Mouse (Mus musculus): ENCODE results near the gene Tmem102.

Tmem102 gene

DNA sequence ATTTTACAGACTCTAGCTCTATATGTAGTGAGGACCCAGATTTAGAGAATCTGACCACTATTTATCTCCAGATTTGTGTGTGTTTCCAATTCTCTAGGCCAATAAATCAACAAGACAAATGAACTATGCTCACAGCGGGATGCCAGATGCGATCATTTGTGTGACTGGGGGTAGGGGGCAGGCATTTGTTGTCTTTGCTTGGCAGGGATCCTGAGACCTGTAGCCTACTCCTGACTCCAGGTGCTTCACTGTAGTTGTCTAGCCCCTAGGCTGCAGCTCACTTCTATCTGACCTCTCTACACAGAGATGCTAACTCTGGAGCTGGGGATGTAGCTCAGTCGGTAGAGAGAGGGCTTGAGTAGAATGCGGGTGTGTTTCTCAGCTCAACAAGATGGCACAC, 23.6 kb downstream of the Tmem102 start:
- DNase-seq = no peak

DNA sequence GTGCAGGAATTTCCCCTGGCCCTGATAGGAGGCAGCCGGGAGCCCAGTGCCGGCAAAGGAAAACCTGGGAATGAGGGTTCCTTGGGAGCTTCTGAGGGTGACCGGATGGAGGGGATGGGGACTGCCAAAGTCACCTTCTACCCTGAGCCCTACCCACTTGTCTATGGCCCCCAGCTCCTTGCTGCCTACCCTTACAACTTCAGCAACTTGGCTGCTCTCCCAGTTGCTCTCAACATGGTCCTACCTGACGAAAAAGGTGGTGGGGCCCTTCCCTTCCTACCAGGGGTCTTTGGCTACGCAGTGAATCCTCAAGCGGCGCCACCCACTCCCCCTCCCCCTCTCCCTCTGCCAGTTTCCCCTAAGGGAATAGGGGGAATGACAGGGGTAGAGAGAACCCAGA, 26.4 kb downstream of the Tmem102 start:
- DNase-seq = no peak

DNA sequence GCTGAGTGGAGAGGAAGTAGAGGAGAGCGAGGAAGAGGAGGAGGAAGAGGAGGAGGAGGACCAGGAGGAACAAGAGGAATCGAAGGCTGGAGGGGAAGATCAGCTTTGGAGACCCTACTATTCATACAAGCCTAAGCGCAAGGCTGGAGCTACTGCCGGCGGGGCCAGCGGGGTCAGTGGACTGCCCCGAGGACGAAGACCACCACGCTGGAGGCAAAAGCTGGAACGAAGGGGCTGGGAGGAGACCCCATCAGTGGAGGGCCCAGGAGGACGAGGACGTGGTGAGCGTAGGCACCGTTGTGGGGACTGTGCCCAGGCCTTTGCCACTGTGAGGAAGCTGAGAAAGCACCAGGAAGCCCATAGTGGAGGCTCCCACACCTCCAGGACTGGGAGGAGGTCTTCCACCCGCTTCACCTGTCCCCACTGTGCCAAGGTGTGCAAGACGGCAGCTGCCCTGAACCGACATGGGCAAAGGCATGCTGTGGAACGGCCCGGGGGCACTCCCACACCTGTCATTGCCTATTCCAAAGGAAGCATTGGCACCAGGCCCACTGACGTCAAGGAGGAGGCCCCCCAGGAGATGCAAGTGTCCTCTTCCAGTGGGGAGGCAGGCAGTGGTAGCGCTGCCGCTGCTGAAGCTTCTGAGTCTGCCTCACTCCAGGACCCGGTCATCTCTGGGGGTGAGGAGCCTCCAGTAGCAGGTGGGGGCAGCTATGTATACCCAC, 27.0 kb downstream of the Tmem102 start:
- no peak for DNase-seq

DNA sequence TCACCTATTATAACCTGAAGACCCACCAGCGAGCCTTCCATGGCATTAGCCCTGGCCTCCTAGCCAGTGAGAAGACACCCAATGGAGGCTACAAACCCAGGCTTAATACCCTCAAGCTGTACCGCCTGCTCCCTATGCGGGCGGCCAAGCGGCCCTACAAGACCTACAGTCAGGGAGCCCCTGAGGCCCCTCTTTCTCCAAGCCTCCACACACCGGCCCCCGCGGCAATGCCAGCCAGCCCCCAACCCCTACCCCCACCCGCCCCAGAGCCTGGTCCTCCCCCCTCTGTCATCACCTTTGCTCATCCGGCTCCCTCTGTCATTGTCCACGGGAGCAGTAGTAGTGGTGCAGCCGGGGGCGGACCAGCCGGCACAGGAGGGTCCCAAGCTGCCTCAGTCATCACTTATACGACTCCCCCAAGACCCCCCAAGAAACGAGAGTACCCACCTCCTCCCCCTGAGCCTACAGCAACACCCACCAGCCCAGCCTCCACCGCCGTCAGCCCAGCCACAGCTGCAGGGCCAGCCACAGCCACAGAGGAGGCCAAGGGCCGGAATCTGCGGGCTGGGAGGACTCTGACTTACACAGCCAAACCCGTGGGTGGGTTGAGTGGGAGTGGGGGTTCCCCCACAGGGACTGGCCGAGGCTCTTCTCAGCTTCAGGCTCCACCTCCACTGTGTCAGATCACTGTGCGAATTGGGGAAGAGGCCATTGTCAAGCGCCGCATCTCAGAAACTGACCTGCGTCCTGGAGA, 27.7 kb downstream of the Tmem102 start:
- DNase-seq = no peak

DNA sequence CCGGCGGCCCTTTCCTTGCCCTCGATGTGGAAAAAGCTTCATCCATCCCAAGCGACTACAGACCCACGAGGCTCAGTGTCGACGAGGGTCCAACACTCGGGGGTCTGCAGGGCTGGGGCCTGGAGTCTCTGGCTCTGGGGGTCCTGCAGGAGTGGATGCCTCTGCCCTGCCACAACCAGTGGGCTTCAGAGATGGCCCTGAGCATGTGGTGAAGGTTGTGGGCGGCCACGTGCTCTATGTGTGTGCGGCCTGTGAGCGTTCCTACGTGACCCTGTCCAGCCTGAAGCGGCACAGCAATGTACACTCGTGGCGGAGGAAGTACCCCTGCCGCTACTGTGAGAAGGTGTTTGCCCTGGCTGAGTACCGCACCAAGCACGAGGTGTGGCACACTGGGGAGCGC, 28.9 kb downstream of the Tmem102 start:
- no peak for DNase-seq

DNA sequence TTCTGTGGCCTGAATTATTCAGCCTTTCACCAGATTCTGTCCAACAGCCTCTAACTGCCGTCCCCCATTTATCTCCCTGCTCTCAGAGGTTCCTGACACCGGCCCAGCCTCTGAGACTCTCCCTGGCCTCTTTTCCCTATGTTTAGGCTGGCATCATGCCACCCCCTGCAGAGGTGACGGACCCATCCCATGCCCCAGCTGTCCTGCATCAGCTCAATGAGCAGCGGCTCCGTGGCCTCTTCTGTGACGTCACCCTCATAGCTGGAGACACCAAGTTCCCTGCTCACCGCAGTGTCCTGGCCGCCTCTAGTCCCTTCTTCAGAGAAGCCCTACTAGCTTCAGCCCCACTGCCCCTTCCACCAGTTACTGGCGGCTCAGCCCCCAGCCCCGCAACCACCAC, 29.7 kb downstream of the Tmem102 start:
- no peak for DNase-seq

DNA sequence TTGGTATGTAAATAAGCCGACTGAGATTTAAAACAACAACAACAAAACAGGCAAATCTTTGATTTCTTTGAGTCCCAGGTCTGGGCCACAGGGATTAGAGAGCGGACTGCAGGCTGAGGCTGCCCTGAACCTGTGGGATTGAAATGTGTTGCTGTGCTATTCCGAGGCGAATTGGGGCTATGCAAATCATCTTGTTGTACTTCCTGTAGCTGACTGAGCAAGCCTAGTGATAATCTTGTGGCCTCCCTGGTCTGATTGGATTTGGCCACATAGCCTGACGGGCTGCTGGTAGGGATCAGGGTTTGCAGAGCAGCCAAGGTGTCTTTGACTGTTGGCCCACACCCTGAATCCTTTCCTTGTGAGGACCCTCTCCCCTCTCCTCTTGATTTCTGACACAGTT, 30.5 kb downstream of the Tmem102 start:
- no peak for DNase-seq

DNA sequence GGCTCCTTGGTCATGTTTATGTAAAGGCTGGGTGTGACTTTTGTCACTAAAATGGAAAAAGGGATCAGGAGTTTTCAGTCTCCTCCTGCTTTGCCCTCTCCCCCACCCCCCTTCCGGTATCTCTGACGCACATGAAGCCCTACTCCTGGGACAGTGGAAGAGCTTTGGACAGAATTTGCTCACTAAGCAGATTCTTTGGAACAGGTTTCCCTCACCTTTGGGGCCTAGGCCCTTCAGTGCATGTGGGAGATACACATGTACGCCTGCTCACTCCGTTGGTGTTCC, 37.9 kb downstream of the Tmem102 start:
- peak; percentile 19 for DNase-seq

DNA sequence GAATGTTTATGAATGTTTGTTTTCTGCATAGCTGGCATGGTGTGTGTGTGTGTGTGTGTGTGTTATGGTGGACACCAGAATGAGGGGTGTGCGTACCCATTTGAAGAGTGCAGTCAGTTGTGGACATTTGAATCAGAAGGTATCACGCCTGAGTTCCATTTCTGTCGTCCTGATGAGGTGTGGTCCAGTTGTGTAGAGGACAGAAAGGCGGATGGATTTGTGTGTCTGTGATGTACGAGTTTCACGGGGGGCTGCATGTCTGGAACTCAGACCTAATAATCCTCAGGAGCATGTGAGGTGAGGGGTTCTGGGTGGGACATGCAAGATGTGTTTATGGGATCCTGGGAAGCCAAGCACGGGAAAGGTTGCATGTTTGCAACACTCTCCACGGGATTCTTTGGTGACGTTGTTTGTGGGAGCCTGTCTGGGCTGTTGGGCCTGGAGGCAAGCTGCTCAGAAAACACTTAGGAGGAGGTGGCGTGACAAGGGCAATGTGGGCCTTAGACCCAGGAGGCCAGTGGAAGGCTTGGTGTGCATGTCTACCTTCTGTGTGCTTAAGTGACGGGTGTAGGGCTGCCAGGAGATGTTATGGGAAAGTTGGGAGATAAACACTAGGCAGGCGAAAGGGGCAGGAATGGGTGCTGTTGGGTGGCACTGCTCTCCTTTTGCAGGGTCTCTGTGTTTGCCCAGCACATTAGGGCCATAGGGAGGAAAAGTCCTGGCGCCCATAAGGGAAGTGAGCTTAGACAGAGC, 38.4 kb downstream of the Tmem102 start:
- DNase-seq = peak; percentile 20

DNA sequence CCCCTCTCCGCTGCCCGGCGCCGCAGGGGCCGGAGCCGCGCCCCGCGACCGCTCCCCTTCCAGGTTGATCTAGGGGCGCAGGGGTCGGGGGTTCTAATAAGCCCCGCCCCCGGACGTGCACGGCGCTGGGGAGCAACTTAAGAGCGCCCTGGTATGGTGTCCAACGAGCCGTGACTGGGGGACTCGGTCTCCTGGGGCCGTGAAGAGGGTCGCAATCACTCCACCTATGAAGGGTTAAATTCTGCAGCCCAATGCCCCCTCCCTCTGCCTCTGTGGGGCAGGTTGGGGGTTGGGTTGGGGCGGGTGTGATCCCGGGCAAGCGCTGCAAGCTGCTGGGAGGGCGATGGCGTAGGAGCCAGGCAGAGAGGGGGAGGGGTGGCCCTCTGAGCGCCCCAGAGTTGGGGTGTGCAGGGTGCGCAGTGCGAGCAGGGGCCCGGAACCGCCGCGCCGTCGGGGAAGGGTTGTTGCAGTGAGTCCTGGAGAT, 39.3 kb downstream of the Tmem102 start:
- DNase-seq = peak; percentile 68

DNA sequence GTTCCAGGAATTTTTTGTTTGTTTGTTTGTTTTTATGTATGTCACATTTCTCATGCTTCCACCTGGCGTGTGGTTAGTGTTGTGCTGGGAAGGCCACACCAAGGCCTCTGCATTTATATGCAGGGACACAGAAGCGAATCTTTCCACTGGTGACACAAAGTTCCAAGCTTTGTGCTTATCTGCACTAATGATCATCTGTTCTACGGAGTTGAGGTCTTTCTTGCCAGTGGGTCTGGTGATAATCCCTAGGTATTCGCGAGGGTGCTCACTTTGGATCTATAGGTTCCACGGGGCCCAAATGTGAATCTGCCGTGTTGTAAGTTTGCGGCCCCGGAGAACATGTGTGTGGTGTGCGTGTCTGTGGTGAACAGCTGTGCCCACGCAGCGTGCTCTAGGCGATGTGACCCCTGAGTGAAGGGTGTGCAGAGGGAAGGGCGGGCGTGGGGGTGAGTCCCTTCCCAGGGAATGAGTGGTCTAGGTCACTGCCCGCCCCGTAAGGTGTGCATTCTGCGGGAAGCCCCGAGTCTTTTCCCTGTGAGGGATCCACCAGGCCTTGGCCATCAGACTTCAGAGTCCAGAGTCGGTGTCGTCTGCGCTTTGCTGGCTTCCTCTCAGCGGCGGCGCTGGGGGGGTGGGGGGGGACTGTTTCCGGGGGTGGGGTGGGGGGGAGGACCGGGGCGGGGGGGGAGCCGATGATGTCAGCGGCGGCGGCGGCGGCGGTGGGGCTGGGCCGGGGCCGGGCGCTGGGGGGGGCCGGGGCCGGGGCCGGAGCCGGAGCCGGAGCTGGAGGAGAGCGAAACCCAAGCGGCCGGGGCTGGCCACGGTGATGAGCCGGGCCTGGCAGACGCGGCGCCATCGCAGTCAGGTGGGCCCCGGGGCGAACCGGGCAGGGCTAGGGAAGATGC, 40.0 kb downstream of the Tmem102 start, which contains the start of gene Zbtb4:
Gene Zbtb4 (plus strand): TSS at position 692 of the 905 bp plus-strand sequence.
- peak; percentile 49 for DNase-seq

DNA sequence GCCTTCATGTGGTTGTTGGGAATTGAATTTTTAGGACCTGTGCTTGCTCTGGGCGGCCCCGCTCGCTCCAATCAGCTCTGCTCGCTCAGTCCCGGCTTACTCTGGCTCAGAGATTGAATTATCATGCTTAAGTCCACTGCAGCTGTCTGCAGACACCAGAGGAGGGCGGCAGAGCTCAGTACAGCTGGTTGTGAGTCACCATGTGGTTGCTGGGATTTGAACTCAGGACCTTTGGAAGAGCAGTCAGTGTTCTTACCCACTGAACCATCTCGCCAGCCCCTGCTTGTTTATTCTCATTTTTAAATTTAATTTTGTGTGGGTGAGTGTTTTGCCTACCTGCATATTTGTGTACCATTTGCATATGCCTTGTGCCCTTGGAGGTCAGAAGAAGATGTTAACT, 41.9 kb downstream of the Tmem102 start:
- no peak for DNase-seq

DNA sequence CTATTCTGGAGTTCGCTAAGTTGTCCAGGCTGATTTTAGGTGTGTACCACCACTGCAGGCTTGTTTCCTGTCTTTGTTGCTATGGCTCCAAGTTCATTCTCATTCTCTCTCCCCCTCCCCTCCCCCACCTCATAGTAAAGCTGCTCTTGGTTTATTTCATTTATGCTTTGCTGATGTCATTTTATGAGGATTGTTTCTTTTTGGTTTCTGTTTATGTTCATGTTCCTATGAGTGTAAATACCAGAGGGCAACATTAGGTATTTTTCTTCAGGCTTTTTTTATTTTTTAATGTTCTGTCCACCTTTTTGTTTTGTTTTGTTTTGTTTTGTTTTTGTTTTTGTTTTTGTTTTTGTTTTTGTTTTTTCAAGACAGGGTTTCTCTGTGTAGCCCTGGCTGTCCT, 43.6 kb downstream of the Tmem102 start, which contains the start of gene Slc35g3:
Gene Slc35g3 (minus strand): TSS at position 101 of the 400 bp plus-strand sequence.
- DNase-seq = no peak

DNA sequence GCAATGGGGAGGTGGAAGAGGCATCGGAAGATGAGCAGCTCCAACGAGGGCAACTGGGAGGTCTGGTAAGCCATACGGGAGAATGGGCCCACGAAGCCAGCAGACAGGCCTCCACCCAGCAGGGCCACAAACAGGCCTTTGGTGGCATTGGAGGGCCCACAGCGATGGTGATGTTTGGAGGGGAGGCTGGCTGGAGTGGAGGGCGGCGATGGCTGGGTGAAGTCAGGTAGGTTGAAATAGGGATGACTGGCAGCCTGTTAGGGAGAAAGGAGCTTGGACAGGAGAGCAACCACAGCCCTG, 44.6 kb downstream of the Tmem102 start:
- DNase-seq = no peak

DNA sequence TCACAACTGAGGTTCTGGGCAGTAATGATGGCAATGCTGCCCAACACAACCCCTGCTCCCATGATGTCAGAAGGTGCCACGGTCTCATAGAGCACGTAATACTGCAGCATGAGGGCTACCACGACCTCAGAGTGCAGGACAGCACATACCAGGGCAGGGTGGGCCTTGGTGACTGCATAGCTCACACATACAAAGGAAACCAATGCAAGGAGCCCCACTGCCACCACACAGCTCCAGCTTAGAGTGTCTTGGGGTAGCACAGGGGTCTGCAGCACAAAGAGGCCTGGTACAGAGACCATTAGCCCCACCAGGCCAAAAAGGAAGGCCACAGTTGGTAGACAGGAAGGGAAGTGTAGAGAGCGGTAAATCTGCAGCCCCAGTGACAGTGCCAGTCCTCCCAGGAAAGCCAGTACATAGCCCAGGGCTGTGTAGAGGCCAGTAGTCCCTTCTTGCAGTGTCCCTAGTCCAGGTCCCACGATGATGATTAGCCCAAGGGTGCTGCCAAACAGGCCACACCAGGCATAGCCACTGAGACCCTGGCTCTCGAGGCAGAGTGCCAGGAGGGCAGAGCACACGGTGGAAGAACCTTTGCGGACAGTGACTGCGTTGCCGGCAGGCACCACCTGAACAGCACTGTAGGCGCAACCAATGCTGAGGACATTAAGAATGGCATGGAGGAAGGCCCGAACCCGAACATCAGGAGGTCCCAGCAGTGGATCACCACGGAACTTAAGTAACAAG, 45.1 kb downstream of the Tmem102 start:
- DNase-seq = peak; percentile 28

DNA sequence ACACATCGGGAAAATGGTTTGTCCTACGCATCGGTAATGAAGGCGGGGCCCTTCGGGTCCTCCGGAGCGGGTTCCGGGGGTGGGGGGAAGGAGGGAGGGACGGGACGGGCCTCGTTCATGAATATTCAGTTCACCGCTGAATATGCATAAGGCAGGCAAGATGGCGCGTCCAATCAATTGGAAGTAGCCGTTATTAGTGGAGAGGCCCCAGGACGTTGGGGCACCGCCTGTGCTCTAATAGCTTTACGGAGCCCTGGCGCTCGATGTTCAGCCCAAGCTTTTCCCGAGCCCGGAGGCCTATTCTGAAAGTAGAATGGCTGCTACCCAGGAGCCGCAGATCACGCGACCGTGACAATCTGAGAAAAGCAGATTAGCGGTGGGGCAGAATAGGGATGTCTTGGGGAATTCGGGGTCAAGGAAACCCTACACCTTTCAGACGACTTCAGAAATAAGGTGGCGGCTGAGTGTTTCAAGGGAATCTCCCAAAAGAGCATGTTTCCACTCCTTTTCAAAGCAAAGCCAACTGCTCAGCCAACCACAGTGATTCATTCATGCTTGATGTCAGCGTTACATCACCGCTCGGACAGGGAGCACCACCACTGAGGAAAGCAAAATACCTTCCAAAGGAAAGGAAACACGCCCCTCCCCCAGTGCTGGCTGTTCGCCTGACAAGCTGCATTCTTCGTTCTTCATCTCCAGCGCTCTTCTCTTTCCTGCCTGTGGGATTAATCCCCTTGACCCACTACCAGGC, 46.3 kb downstream of the Tmem102 start:
- peak; percentile 94 for DNase-seq

DNA sequence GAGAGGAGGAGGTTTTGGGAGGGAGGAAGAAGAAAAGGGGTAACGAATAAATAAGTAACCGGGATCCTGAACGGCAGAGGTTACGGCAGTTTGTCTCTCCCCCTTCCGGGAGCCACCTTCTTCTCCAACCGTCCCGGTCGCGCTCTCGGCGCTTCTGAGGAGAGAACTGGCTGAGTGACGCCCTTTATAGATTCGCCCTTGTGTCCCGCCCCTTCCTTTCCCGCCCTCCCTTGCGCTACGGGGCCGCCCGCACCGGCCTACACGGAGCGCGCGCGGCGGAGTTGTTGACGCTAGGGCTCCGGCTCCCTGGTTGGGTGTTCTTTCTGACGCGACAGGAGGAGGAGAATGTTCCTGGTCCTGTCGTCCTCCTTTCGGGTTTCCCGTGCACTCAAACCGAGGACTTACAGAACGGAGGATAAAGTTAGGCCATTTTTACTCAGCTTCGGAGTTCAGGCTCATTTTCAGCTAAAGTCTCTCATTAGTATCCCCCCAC, 46.9 kb downstream of the Tmem102 start, which contains the start of gene Polr2a:
Gene Polr2a (minus strand): TSS at position 160 of the 493 bp plus-strand sequence.
- DNase-seq = peak; percentile 98

DNA sequence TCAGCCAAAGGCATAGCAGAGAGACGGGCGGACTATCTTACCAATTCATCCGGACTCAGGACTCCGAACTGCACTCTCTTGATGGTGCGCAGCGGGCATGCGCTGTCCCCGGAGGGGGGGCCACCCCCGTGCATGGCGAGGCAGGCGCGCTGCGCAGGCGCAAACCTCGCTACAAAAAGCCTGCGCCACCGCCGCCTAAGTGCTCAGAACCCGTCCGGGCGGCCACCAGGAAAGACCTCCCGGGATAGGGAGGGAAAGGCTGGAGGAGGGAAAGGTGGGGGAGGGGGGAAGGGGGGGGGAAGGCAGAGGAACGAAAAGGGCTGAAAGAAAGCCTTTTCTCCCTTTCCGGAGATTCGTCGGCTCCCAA, 47.4 kb downstream of the Tmem102 start:
- DNase-seq = peak; percentile 97

DNA sequence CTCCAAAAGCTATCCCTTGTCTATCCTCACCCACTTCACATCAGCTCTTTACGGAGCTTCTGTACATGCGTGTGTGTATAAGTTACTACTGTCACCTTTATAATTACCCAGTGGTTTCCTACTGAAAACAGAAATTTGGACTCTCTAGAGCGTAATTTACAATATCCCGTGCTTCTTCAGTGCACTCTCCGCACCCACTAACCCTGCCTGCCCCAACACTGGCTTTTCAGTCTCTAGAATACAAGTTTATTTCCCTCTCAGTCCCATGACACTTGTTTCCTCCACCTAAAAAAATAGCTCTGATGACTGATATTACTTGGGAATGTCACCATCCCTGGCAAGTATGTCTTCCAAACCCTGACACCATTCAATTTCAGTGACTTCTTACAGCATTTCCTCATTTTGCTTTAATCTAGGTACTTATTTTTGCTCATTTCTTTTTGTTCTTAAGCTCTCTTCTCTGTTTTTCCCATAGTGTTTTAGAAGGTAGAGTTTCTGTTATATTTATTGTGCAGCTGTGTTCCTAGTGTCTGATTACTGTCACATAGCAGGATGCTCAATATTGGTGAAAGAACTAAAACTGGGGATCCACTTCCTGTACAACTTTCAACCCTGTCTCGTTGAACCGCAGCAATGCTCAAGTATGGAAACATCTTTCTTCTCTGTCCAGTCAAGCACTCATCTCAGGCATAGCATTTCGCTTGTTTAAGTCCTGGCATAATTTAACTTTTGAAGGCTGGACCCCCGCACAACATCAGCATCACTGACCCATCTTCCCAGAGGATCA, 47.9 kb downstream of the Tmem102 start:
- DNase-seq = peak; percentile 17

DNA sequence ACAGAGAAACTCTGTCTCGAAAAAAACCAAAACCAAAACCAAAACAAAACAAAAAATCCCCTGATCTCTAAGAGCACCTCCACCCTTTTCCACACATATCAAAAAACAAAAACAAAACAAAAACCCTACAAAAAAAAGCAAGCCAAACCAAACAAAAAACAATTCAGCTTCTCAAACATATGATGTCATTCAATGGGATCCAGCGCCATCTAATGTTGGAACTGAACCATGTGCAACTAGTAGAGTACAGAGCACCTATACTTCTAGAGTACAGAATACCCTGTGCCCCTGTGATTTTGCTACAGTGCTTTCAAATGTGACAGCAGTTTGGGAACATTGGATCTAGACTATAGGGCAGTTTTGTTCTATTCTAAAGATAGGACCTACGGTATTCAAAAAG, 50.7 kb downstream of the Tmem102 start:
- DNase-seq = peak; percentile 54
